Mouse (Mus musculus) adrenal gland, adult 8-10 months (tissue): ENCODE measurements around the gene Chrne. TPM values are rescaled to one million over a fixed set of nuclear protein-coding genes. Genes with fewer than 3 reads are reported as not detected.

Experiments
- DNase-seq: peaks from one replicate; pipeline ENCODE4 v3.0.0; 2022
- total RNA-seq, 4 experiments: library from RNA; stranded (reverse); gene quantifications; 2 replicates each; pipeline ENCODE4 v1.2.4; 2022

Chrne gene
- total RNA-seq, 4 experiments from 2014 or later = not detected

- DNase-seq = no peak
Measured at GRCm38 (mm10) chr11:70626877-70627276, 7.9 kb upstream of the Chrne start.

- no peak for DNase-seq
Measured at GRCm38 (mm10) chr11:70625473-70625872, 6.5 kb upstream of the Chrne start.

DNA sequence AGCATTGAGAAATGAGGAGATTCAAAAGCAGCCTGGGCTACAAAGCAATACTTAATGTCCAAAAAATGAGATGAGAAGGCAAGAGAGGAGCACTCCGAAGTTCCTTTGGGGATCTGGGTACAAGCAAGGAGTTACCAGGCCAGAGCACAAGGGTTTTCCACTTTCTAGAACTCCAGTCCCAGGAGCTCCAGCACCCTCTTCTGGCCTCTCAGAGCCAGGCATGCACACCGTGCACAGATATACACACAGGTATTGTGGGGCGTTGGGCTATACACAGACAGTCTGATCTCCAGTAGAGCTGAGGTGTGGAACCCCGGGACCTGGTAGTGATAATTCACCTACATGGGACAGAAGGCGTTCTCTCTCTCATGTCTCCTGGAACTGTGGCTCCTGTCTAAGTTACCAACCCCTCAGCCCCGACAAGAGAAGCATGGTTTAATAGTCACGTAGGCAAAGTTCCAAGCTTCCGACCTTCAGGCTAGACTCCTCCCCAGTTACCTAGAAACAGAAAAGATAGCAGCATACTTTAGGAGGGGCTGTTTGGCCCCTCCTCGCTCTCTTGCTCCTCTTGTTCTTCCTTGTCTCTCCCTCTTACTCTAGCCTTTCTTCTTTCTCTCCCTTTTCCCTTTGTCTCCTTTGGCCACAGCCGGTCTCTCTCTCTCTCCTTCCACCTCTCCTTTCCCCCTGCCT lies 4.2 kb upstream of the Chrne start:
- DNase-seq = no peak

- DNase-seq = no peak
Measured at GRCm38 (mm10) chr11:70621972-70622814, 3.2 kb upstream of the Chrne start.

- no peak for DNase-seq
Measured at GRCm38 (mm10) chr11:70615516-70616093, 3.4 kb downstream of the Chrne start, which contains the start of gene 4930544D05Rik. Gene 4930544D05Rik, plus strand, starts transcription at chr11:70615848.

DNA sequence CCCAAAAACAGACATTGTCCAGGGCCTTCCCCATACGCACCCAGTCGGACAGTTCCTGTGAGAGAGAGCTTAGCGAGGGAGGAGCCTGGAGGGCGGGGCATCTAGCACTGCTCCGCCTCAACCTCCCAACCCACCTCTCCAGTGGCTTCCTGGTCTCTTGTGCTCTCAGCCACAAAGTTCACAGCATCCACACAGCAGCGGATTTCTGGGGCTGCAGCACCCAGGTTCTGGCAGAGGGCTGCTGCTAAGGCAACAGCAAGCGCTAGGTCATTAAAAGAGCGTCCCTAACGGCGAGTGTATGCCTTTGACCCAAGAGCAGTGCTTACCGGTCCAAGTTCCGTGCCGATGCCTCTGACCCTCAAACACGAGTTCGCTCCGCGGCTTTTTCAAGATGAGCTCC lies 3.9 kb downstream of the Chrne start:
- DNase-seq = peak; percentile 53

- DNase-seq = no peak
Measured at GRCm38 (mm10) chr11:70612505-70612904, 6.5 kb downstream of the Chrne start.

- no peak for DNase-seq
Measured at GRCm38 (mm10) chr11:70610752-70611151, 8.3 kb downstream of the Chrne start.

DNA sequence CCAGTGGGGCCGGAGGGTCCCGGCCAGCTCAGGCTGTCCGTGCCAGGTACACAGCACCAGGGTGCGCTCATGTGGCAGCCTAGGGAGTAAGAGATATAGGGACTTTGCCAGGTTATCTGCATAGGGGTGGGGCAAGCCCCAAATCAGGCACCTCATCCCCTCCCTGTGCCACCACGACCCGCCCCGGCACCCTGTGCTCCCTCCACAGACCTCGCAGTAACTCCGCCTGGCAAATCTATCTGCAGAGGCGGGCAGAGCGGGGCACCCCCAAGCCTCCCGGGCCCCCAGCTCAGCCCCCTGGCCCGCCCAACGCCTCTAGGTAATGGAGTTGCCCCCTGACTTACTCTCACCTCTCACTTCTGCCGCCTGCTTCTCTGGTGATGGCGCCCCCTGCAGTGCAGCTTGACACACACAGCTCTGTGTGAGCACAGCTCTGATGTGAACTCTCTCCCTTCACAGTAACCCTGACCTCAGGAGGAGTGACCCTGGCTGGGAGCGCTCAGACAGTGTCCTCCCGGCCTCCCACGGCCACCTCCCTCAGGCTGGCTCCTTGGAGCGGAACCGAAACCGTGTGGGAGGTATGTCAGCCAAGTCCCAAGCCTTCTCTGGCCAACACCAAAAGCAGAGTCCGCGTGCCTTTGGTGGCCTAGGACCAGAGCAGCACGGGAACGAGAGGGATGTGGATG lies 10.5 kb downstream of the Chrne start:
- no peak for DNase-seq

- DNase-seq = no peak
Measured at GRCm38 (mm10) chr11:70607611-70608010, 11.4 kb downstream of the Chrne start.

DNA sequence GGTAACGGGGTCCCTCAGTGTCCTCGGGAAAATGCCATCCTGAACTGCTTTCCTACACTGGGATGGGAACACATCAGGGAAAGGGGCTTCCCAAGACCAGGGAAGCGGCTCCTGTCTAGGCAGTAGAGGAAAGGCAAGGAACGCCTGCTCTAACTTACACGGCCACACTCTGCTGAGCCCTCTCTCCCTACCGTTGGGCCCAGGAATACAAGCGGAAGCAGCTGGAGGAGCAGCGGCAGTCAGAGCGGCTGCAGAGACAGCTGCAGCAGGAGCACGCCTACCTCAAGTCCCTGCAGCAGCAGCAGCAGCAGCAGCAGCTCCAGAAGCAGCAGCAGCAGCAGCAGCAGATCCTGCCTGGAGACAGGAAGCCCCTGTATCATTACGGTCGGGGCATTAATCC lies 12.3 kb downstream of the Chrne start:
- no peak for DNase-seq

DNA sequence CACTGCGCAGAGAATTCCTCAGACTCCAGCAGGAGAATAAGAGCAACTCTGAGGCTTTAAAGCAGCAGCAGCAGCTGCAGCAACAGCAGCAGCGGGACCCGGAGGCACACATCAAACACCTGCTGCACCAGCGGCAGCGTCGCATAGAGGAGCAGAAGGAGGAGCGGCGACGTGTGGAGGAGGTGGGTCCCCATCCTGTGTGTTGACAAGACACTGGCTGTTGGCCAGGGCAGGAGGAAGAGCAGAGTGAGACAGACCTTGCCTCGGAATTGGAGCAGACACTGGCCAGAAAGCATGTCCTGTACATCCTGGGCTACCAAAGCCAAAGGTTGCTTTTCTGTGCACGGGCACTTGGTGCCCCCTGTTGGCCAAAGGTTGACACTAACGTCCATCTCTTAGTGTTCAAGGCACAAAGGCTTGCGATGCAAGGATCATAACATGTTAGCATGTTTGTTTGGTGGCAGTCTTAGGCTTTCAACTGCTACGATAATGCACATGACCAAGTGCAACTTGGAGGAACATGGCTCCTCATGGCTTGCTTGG lies 13.9 kb downstream of the Chrne start:
- DNase-seq = peak; percentile 63

DNA sequence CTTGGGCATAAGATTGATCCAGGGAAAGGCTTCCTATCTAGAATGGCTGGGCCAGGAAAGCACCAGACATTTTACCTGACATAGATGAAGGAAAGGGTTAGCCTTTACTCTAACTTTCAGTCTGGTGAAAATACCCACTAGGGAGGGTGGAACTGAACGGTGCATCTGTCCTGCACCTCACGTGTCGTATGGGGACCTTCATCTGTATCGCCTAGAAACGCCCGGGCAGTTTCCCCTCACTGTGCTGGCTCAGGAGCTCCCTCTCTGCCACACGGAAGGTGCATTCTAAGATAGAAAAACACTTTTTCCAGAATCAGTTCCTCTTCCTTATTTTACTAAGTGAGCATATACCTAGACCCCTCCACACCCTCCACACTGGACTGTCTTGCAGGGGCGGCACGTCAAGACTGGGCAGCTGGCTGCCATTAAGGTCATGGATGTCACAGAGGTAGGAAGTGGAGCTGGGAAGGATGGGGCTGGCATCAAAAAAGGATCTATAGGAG lies 20.5 kb downstream of the Chrne start:
- DNase-seq = no peak

GRCm38 (mm10) chr11:70597301-70597700 lies 21.7 kb downstream of the Chrne start:
- no peak for DNase-seq

DNA sequence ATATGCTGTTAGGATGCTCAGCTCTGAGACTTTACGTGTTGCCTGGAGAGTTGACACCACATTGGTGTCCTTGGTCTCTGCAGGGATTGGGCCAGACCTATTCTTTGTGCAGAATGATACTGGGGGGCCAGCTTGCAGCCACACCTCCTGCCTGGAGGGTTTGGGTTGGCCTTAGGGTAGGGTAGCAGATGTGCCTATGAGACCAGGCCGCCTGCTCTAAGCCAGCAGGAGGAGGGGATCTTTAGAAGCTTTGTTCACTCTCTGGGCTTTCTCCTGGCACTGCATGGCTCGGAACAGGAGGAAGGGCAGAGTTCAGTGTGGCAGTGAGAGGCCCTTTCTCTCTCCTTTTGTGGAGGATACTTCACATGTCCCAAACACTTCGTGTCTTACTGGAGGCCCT lies 22.9 kb downstream of the Chrne start:
- no peak for DNase-seq

- no peak for DNase-seq
Measured at GRCm38 (mm10) chr11:70595638-70596037, 23.4 kb downstream of the Chrne start.

DNA sequence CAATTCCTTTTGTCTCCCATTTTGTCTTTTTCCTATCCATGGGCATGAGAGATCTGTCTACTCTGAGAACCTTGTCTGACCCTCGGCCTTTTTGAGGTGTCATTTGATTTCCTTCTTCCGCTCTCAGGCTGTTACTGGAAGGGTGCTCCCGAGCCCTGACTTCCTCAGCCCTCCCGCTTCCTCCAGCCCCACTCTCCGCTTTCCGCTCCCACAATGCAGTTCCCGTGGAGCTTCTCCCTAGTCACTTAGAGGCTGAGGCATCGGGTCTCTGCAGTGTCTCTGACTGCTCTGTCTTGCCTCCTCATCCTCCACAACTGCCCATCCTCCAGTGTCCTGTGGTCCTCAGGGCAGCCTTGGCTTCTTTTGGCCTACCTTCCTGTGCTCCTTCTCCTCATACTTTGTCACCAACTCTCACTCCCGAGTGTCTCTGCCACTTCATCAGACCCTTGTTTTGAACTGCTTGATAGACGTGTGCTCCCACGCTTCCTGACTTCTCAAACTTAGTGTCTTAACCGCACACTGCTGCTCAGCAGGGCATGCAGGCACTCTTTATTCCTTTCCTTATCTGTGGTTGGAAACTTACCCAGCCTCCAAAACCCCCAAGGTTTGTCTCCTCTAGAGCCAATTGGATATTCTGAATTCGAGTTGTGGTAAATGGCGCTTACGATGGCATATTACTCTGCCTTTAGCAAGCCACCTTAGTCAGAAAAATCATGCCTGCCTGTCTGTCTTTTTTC lies 24.6 kb downstream of the Chrne start:
- no peak for DNase-seq

GRCm38 (mm10) chr11:70591733-70592132 lies 27.3 kb downstream of the Chrne start:
- no peak for DNase-seq

- DNase-seq = no peak
Measured at GRCm38 (mm10) chr11:70586954-70587353, 32.1 kb downstream of the Chrne start.

DNA sequence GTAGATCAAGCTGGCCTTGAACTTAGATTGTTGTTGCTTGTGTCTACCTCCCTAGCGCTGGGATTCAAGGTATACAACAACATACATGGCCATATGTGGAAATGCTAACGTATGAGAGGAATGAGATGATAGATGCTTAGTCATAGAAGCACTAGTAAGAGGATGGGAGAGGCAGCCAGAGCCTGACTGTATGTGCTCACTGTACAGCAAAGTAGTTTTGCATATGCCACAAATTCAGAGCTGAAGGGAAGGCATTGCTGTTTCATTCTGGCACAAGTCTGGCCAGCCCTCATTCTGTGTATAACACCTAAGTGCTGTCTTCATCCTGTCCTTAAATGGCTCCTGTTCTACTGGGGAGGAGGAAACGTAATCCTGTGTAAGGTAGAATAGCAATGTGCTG lies 32.8 kb downstream of the Chrne start:
- DNase-seq = no peak

GRCm38 (mm10) chr11:70585457-70585856 lies 33.6 kb downstream of the Chrne start:
- DNase-seq = no peak

GRCm38 (mm10) chr11:70583775-70584174 lies 35.2 kb downstream of the Chrne start:
- DNase-seq = no peak
